Mouse (Mus musculus): ENCODE results near the gene Sema4g.

DNA sequence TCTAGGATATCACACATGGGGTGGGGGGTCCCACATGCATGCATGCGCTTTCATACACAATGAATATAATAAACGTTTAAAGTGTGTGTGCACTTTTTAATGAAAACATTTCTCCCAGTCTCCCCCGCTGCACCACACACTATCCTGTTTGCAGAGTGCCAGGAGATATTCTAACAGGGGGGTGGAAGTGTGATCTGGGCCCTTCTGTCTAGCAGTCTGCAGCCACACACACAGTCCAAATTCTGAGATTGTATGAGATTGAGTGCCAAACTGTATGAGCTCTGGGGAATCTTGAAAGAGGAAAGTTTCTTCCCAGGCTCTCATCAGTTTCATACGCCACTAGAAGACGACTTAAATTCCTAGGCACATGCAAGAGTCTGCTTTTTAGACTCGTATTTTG lies 1.1 kb upstream of the Sema4g start:
- TF ChIP-seq CTCF (IDR thresholded peaks at IDR 0.05; ENCODE audit: low read depth, low read length) (no peak), POLR2A (IDR thresholded peaks at IDR 0.05; ENCODE audit: borderline replicate concordance, low read depth, low read length) (no peak)

All from bone marrow macrophage, adult 2 months (primary cell).